Mouse (Mus musculus): Measurements from ENCODE around the gene Rasa1.

Gene Rasa1

GRCm38 (mm10) chr13:85288843-85289713, at the start of gene Rasa1:
TSS of gene Rasa1 (minus strand) at chr13:85289130.
- WGBS, result under 1% methylated on average over 96 of the region's 97 CpGs

- WGBS, result 52% methylated on average over 2 of the region's 2 CpGs
Observed at GRCm38 (mm10) chr13:85311547-85311946, 22.6 kb upstream of the Rasa1 start.

- 23% methylated on average over 5 of the region's 5 CpGs for WGBS
Observed at GRCm38 (mm10) chr13:85310968-85311367, 22.0 kb upstream of the Rasa1 start.

- WGBS, result 64% methylated on average over 2 of the region's 2 CpGs
Observed at GRCm38 (mm10) chr13:85310483-85310882, 21.6 kb upstream of the Rasa1 start.

- 66% methylated on average over 1 of the region's 1 CpGs for WGBS
Observed at GRCm38 (mm10) chr13:85290651-85291050, 1.7 kb upstream of the Rasa1 start.

- WGBS, result 0% methylated on average over 34 of the region's 35 CpGs
Observed at GRCm38 (mm10) chr13:85288574-85288842, 422 bp downstream of the Rasa1 start.

GRCm38 (mm10) chr13:85287876-85288573, 905 bp downstream of the Rasa1 start:
- under 1% methylated on average over 25 of the region's 25 CpGs for WGBS

- 100% methylated on average over 1 of the region's 1 CpGs for WGBS
Observed at GRCm38 (mm10) chr13:85274572-85274971, 14.4 kb downstream of the Rasa1 start.

GRCm38 (mm10) chr13:85238760-85239159, 50.2 kb downstream of the Rasa1 start:
- 86% methylated on average over 7 of the region's 7 CpGs for WGBS

GRCm38 (mm10) chr13:85218656-85219055, 70.3 kb downstream of the Rasa1 start:
- 67% methylated on average over 4 of the region's 4 CpGs for WGBS

- 47% methylated on average over 1 of the region's 1 CpGs for whole genome bisulfite sequencing
Observed at GRCm38 (mm10) chr13:85210353-85210752, 78.6 kb downstream of the Rasa1 start.

GRCm38 (mm10) chr13:85208656-85209055, 80.3 kb downstream of the Rasa1 start:
- 97% methylated on average over 6 of the region's 6 CpGs for WGBS

GRCm38 (mm10) chr13:85207493-85207892, 81.4 kb downstream of the Rasa1 start:
- WGBS, result 49% methylated on average over 2 of the region's 2 CpGs

GRCm38 (mm10) chr13:85191253-85191652, 97.7 kb downstream of the Rasa1 start:
- 98% methylated on average over 2 of the region's 2 CpGs for WGBS

GRCm38 (mm10) chr13:85189644-85190121, 99.2 kb downstream of the Rasa1 start:
- under 1% methylated on average over 17 of the region's 17 CpGs for WGBS

GRCm38 (mm10) chr13:85188903-85189643, 99.9 kb downstream of the Rasa1 start, which contains the start of gene Ccnh:
TSS of gene Ccnh (plus strand) at chr13:85189408.
- WGBS, result 2% methylated on average over 44 of the region's 44 CpGs

Data from cerebral cortex, adult 2 months (tissue).